Mouse (Mus musculus): ENCODE data around the gene Nrxn3. TPM values are rescaled to one million over a fixed set of nuclear protein-coding genes. Genes with fewer than 3 reads are reported as not detected.

Nrxn3 gene
- 1.4 and 1.5 TPM in 2 replicates for polyA plus RNA-seq (2015; fragmentation: Nextera tagmentation; extraction: Ambion mirVana)

- Histone ChIP-seq H3K4me1 (ENCODE audit: control insufficient read depth, insufficient read depth, low read length) (no peaks in the 10 kb centered on the region), H3K4me3 (ENCODE audit: low read length) (peak within 1 kb of the TSS; percentile 25), H3K36me3 (ENCODE audit: control insufficient read depth, insufficient read depth, low read length) (no peaks in the 10 kb centered on the region), H3K9me3 (ENCODE audit: control insufficient read depth, low read length) (no peaks in the 10 kb centered on the region), H3K27me3 (replicated peaks; ENCODE audit: control insufficient read depth, insufficient read depth, low read length) (no peaks in the 10 kb centered on the region), H3K9ac (ENCODE audit: low read depth, low read length) (no peak within 1 kb of the TSS), H3K4me2 (ENCODE audit: low read depth, low read length) (peak within 1 kb of the TSS; percentile 43), H3K27ac (ENCODE audit: low read length) (no peak within 1 kb of the TSS)
- ATAC-seq: peak; percentile 87
- under 1% methylated on average over 9 of the region's 9 CpGs for WGBS
Measured at GRCm38 (mm10) chr12:88722691-88723070, at the start of gene Nrxn3. TSS of gene Nrxn3 (plus strand) at chr12:88722876.

GRCm38 (mm10) chr12:88704159-88704846, 18.4 kb upstream of the Nrxn3 start:
- no peak overlapping the region for H3K9ac ChIP-seq (ENCODE audit: low read depth, low read length)
- H3K27me3 ChIP-seq (replicated peaks; ENCODE audit: control insufficient read depth, insufficient read depth, low read length): no peaks in the 10 kb centered on the region
- no peak overlapping the region for H3K27ac ChIP-seq (ENCODE audit: low read length)
- no peak overlapping the region for H3K4me3 ChIP-seq (ENCODE audit: low read length)
- no peak for ATAC-seq
- WGBS: 61% methylated on average over 10 of the region's 10 CpGs
- H3K4me1 ChIP-seq (ENCODE audit: control insufficient read depth, insufficient read depth, low read length): no peaks in the 10 kb centered on the region
- no peaks in the 10 kb centered on the region for H3K36me3 ChIP-seq (ENCODE audit: control insufficient read depth, insufficient read depth, low read length)
- no peak overlapping the region for H3K4me2 ChIP-seq (ENCODE audit: low read depth, low read length)
- H3K9me3 ChIP-seq (ENCODE audit: control insufficient read depth, low read length): no peaks in the 10 kb centered on the region

GRCm38 (mm10) chr12:88705959-88706358, 16.7 kb upstream of the Nrxn3 start:
- no peak overlapping the region for H3K4me3 ChIP-seq (ENCODE audit: low read length)
- ATAC-seq: no peak
- H3K4me2 ChIP-seq (ENCODE audit: low read depth, low read length): no peak overlapping the region
- H3K27me3 ChIP-seq (replicated peaks; ENCODE audit: control insufficient read depth, insufficient read depth, low read length): no peaks in the 10 kb centered on the region
- no peaks in the 10 kb centered on the region for H3K36me3 ChIP-seq (ENCODE audit: control insufficient read depth, insufficient read depth, low read length)
- 69% methylated on average over 3 of the region's 3 CpGs for WGBS
- H3K9me3 ChIP-seq (ENCODE audit: control insufficient read depth, low read length): no peaks in the 10 kb centered on the region
- H3K27ac ChIP-seq (ENCODE audit: low read length): no peak overlapping the region
- H3K9ac ChIP-seq (ENCODE audit: low read depth, low read length): no peak overlapping the region
- H3K4me1 ChIP-seq (ENCODE audit: control insufficient read depth, insufficient read depth, low read length): no peaks in the 10 kb centered on the region

- no peak overlapping the region for H3K4me2 ChIP-seq (ENCODE audit: low read depth, low read length)
- no peak overlapping the region for H3K9ac ChIP-seq (ENCODE audit: low read depth, low read length)
- WGBS: 88% methylated on average over 3 of the region's 3 CpGs
- no peaks in the 10 kb centered on the region for H3K9me3 ChIP-seq (ENCODE audit: control insufficient read depth, low read length)
- H3K4me3 ChIP-seq (ENCODE audit: low read length): no peak overlapping the region
- no peaks in the 10 kb centered on the region for H3K4me1 ChIP-seq (ENCODE audit: control insufficient read depth, insufficient read depth, low read length)
- no peak overlapping the region for H3K27ac ChIP-seq (ENCODE audit: low read length)
- no peaks in the 10 kb centered on the region for H3K36me3 ChIP-seq (ENCODE audit: control insufficient read depth, insufficient read depth, low read length)
- no peak for ATAC-seq
- H3K27me3 ChIP-seq (replicated peaks; ENCODE audit: control insufficient read depth, insufficient read depth, low read length): no peaks in the 10 kb centered on the region
Measured at GRCm38 (mm10) chr12:88707786-88708185, 14.9 kb upstream of the Nrxn3 start.

GRCm38 (mm10) chr12:88709223-88709622, 13.5 kb upstream of the Nrxn3 start:
- no peaks in the 10 kb centered on the region for H3K4me1 ChIP-seq (ENCODE audit: control insufficient read depth, insufficient read depth, low read length)
- 9% methylated on average over 11 of the region's 11 CpGs for WGBS
- no peak overlapping the region for H3K4me2 ChIP-seq (ENCODE audit: low read depth, low read length)
- H3K9me3 ChIP-seq (ENCODE audit: control insufficient read depth, low read length): no peaks in the 10 kb centered on the region
- no peak overlapping the region for H3K27ac ChIP-seq (ENCODE audit: low read length)
- H3K9ac ChIP-seq (ENCODE audit: low read depth, low read length): no peak overlapping the region
- H3K4me3 ChIP-seq (ENCODE audit: low read length): no peak overlapping the region
- no peaks in the 10 kb centered on the region for H3K27me3 ChIP-seq (replicated peaks; ENCODE audit: control insufficient read depth, insufficient read depth, low read length)
- peak; percentile 73 for ATAC-seq
- no peaks in the 10 kb centered on the region for H3K36me3 ChIP-seq (ENCODE audit: control insufficient read depth, insufficient read depth, low read length)

- H3K27ac ChIP-seq (ENCODE audit: low read length): no peak overlapping the region
- WGBS: 72% methylated on average over 4 of the region's 4 CpGs
- no peaks in the 10 kb centered on the region for H3K4me1 ChIP-seq (ENCODE audit: control insufficient read depth, insufficient read depth, low read length)
- H3K27me3 ChIP-seq (replicated peaks; ENCODE audit: control insufficient read depth, insufficient read depth, low read length): no peaks in the 10 kb centered on the region
- H3K4me2 ChIP-seq (ENCODE audit: low read depth, low read length): no peak overlapping the region
- no peak overlapping the region for H3K9ac ChIP-seq (ENCODE audit: low read depth, low read length)
- H3K36me3 ChIP-seq (ENCODE audit: control insufficient read depth, insufficient read depth, low read length): no peaks in the 10 kb centered on the region
- H3K9me3 ChIP-seq (ENCODE audit: control insufficient read depth, low read length): no peaks in the 10 kb centered on the region
- ATAC-seq: no peak
- H3K4me3 ChIP-seq (ENCODE audit: low read length): no peak overlapping the region
Measured at GRCm38 (mm10) chr12:88713456-88713855, 9.2 kb upstream of the Nrxn3 start.

GRCm38 (mm10) chr12:88722031-88722690, 515 bp upstream of the Nrxn3 start:
- Histone ChIP-seq H3K4me3 (ENCODE audit: low read length) (no peak overlapping the region), H3K4me2 (ENCODE audit: low read depth, low read length) (no peak overlapping the region)

GRCm38 (mm10) chr12:88726316-88726715, 3.6 kb downstream of the Nrxn3 start:
- no peak for ATAC-seq
- no peak overlapping the region for H3K27ac ChIP-seq (ENCODE audit: low read length)
- 91% methylated on average over 13 of the region's 13 CpGs for WGBS
- no peaks in the 10 kb centered on the region for H3K4me1 ChIP-seq (ENCODE audit: control insufficient read depth, insufficient read depth, low read length)
- no peak overlapping the region for H3K4me3 ChIP-seq (ENCODE audit: low read length)
- no peaks in the 10 kb centered on the region for H3K9me3 ChIP-seq (ENCODE audit: control insufficient read depth, low read length)
- H3K27me3 ChIP-seq (replicated peaks; ENCODE audit: control insufficient read depth, insufficient read depth, low read length): no peaks in the 10 kb centered on the region
- H3K36me3 ChIP-seq (ENCODE audit: control insufficient read depth, insufficient read depth, low read length): no peaks in the 10 kb centered on the region
- H3K9ac ChIP-seq (ENCODE audit: low read depth, low read length): no peak overlapping the region
- H3K4me2 ChIP-seq (ENCODE audit: low read depth, low read length): no peak overlapping the region

More at GRCm38 (mm10) chr12:88722031-88722690, 515 bp upstream of the Nrxn3 start:
- H3K27ac ChIP-seq (ENCODE audit: low read length): no peak overlapping the region
- ATAC-seq: no peak
- 27% methylated on average over 3 of the region's 3 CpGs for WGBS
- H3K9me3 ChIP-seq (ENCODE audit: control insufficient read depth, low read length): no peaks in the 10 kb centered on the region
- no peaks in the 10 kb centered on the region for H3K4me1 ChIP-seq (ENCODE audit: control insufficient read depth, insufficient read depth, low read length)
- no peaks in the 10 kb centered on the region for H3K36me3 ChIP-seq (ENCODE audit: control insufficient read depth, insufficient read depth, low read length)
- H3K27me3 ChIP-seq (replicated peaks; ENCODE audit: control insufficient read depth, insufficient read depth, low read length): no peaks in the 10 kb centered on the region
- H3K9ac ChIP-seq (ENCODE audit: low read depth, low read length): no peak overlapping the region

GRCm38 (mm10) chr12:88726755-88727154, 4.1 kb downstream of the Nrxn3 start:
- Histone ChIP-seq H3K9me3 (ENCODE audit: control insufficient read depth, low read length) (no peaks in the 10 kb centered on the region), H3K9ac (ENCODE audit: low read depth, low read length) (no peak overlapping the region), H3K36me3 (ENCODE audit: control insufficient read depth, insufficient read depth, low read length) (no peaks in the 10 kb centered on the region), H3K4me1 (ENCODE audit: control insufficient read depth, insufficient read depth, low read length) (no peaks in the 10 kb centered on the region), H3K27me3 (replicated peaks; ENCODE audit: control insufficient read depth, insufficient read depth, low read length) (no peaks in the 10 kb centered on the region), H3K4me2 (ENCODE audit: low read depth, low read length) (no peak overlapping the region), H3K27ac (ENCODE audit: low read length) (no peak overlapping the region), H3K4me3 (ENCODE audit: low read length) (no peak overlapping the region)
- no peak for ATAC-seq
- 82% methylated on average over 6 of the region's 6 CpGs for WGBS
